Mouse (Mus musculus): Measurements from ENCODE around the gene Malsu1.

Malsu1 gene

GRCm38 (mm10) chr6:49073304-49074116 lies at the start of gene Malsu1:
TSS of gene Malsu1 (plus strand) at chr6:49073795.
- ATAC-seq (ENCODE audit: insufficient number of reproducible peaks, low FRiP score, low TSS enrichment) = peak; percentile 97

- ATAC-seq (ENCODE audit: insufficient number of reproducible peaks, low FRiP score, low TSS enrichment) = no peak
These were observed 48.3 kb upstream of the Malsu1 start for GRCm38 (mm10) chr6:49025290-49025689.

- no peak for ATAC-seq (ENCODE audit: insufficient number of reproducible peaks, low FRiP score, low TSS enrichment)
These were observed 47.1 kb upstream of the Malsu1 start for GRCm38 (mm10) chr6:49026496-49026895.

GRCm38 (mm10) chr6:49028019-49028418 lies 45.6 kb upstream of the Malsu1 start:
- ATAC-seq (ENCODE audit: insufficient number of reproducible peaks, low FRiP score, low TSS enrichment) = no peak

GRCm38 (mm10) chr6:49028708-49029107 lies 44.9 kb upstream of the Malsu1 start:
- ATAC-seq (ENCODE audit: insufficient number of reproducible peaks, low FRiP score, low TSS enrichment) = no peak

- ATAC-seq (ENCODE audit: insufficient number of reproducible peaks, low FRiP score, low TSS enrichment) = no peak
These were observed 42.4 kb upstream of the Malsu1 start for GRCm38 (mm10) chr6:49031230-49031629.

- no peak for ATAC-seq (ENCODE audit: insufficient number of reproducible peaks, low FRiP score, low TSS enrichment)
These were observed 40.8 kb upstream of the Malsu1 start for GRCm38 (mm10) chr6:49032783-49033182.

- no peak for ATAC-seq (ENCODE audit: insufficient number of reproducible peaks, low FRiP score, low TSS enrichment)
These were observed 37.0 kb upstream of the Malsu1 start, which contains the start of gene Gpnmb for GRCm38 (mm10) chr6:49036275-49037267. TSS of gene Gpnmb (plus strand) at chr6:49036546.

GRCm38 (mm10) chr6:49037268-49037662 lies 36.3 kb upstream of the Malsu1 start:
- ATAC-seq (ENCODE audit: insufficient number of reproducible peaks, low FRiP score, low TSS enrichment) = no peak

GRCm38 (mm10) chr6:49039470-49040180 lies 34.0 kb upstream of the Malsu1 start:
- ATAC-seq (ENCODE audit: insufficient number of reproducible peaks, low FRiP score, low TSS enrichment) = no peak

GRCm38 (mm10) chr6:49046502-49046901 lies 27.1 kb upstream of the Malsu1 start:
- no peak for ATAC-seq (ENCODE audit: insufficient number of reproducible peaks, low FRiP score, low TSS enrichment)

GRCm38 (mm10) chr6:49046976-49047375 lies 26.6 kb upstream of the Malsu1 start:
- no peak for ATAC-seq (ENCODE audit: insufficient number of reproducible peaks, low FRiP score, low TSS enrichment)

- ATAC-seq (ENCODE audit: insufficient number of reproducible peaks, low FRiP score, low TSS enrichment) = no peak
These were observed 25.7 kb upstream of the Malsu1 start for GRCm38 (mm10) chr6:49047848-49048247.

- ATAC-seq (ENCODE audit: insufficient number of reproducible peaks, low FRiP score, low TSS enrichment) = no peak
These were observed 25.2 kb upstream of the Malsu1 start for GRCm38 (mm10) chr6:49048395-49048794.

- ATAC-seq (ENCODE audit: insufficient number of reproducible peaks, low FRiP score, low TSS enrichment) = no peak
These were observed 22.8 kb upstream of the Malsu1 start for GRCm38 (mm10) chr6:49050677-49051410.

- ATAC-seq (ENCODE audit: insufficient number of reproducible peaks, low FRiP score, low TSS enrichment) = no peak
These were observed 21.4 kb upstream of the Malsu1 start for GRCm38 (mm10) chr6:49052191-49052590.

GRCm38 (mm10) chr6:49055256-49055733 lies 18.3 kb upstream of the Malsu1 start:
- no peak for ATAC-seq (ENCODE audit: insufficient number of reproducible peaks, low FRiP score, low TSS enrichment)

GRCm38 (mm10) chr6:49056009-49056408 lies 17.6 kb upstream of the Malsu1 start:
- no peak for ATAC-seq (ENCODE audit: insufficient number of reproducible peaks, low FRiP score, low TSS enrichment)

Measured in cerebellum, adult (tissue).